Mouse (Mus musculus): ENCODE data around the gene Wdr48. TPM values are rescaled to one million over a fixed set of nuclear protein-coding genes. Genes with fewer than 3 reads are reported as not detected.
A peak's percentile ranks its signal among the peaks of the same experiment; 100 is the strongest.

Wdr48 gene
- polyA plus RNA-seq, 1 experiment from 2014 or later: 50.2 TPM

DNA sequence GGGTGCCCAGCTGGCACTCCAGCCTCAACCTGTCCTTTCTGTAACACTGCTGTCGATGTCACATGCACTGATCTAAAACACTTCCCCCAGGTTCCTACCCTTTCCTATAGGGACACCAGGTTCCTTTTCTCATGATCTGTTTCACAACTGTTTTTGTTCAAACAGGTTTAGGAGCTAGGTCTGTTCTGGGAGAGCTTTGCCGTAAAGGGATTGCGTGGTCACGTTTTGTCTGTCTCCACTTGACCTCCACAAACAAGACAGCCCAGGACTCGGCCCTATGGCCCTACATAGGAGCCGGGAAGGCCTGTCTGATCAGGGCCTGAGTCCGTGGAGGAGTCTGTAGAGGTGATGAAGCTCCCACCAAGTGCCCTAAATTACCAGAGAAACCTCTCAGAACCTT is 75.1 kb downstream of the Wdr48 start:
- 87% methylated on average over 7 of the region's 7 CpGs for WGBS
- Histone ChIP-seq H3K27me3 (replicated peaks; ENCODE audit: control insufficient read depth, insufficient read depth, low read length) (no peaks in the 10 kb centered on the region), H3K27ac (replicated peaks; ENCODE audit: low read depth, low read length) (no peak overlapping the region)

GRCm38 (mm10) chr9:119970221-119970620 is 75.5 kb downstream of the Wdr48 start:
- H3K27me3 ChIP-seq (replicated peaks; ENCODE audit: control insufficient read depth, insufficient read depth, low read length): no peaks in the 10 kb centered on the region
- H3K4me2 ChIP-seq (ENCODE audit: low read depth, low read length): no peak overlapping the region
- H3K4me1 ChIP-seq (ENCODE audit: control insufficient read depth, insufficient read depth, low read length): peaks cover 5% of the 10 kb centered on the region; the same call in 1 of the 2 replicates
- ATAC-seq (ENCODE audit: low read depth): 0 out of 2 replicates have a peak, but pooled peaks have one; percentile 5
- H3K4me3 ChIP-seq (ENCODE audit: low read depth, low read length): no peak overlapping the region
- peaks cover 35% of the 10 kb centered on the region for H3K36me3 ChIP-seq (ENCODE audit: control insufficient read depth, insufficient read depth, low read length)
- H3K9me3 ChIP-seq (ENCODE audit: control insufficient read depth, low read length): no peaks in the 10 kb centered on the region
- no peak for DNase-seq (ENCODE audit: low spot score)
- WGBS: 43% methylated on average over 6 of the region's 6 CpGs
- H3K27ac ChIP-seq (replicated peaks; ENCODE audit: low read depth, low read length): no peak overlapping the region
- peak overlapping the region; percentile 11; the same call in 1 of the 2 replicates for H3K9ac ChIP-seq (ENCODE audit: low read depth, low read length)

More for the DNA sequence above, 75.1 kb downstream of the Wdr48 start:
- no peak overlapping the region for H3K4me2 ChIP-seq (ENCODE audit: low read depth, low read length)
- no peak for DNase-seq (ENCODE audit: low spot score)
- no peak overlapping the region for H3K4me3 ChIP-seq (ENCODE audit: low read depth, low read length)
- H3K4me1 ChIP-seq (ENCODE audit: control insufficient read depth, insufficient read depth, low read length): peaks cover 5% of the 10 kb centered on the region; the same call in 1 of the 2 replicates
- no peak for ATAC-seq (ENCODE audit: low read depth)
- H3K9me3 ChIP-seq (ENCODE audit: control insufficient read depth, low read length): no peaks in the 10 kb centered on the region
- H3K9ac ChIP-seq (ENCODE audit: low read depth, low read length): no peak overlapping the region
- H3K36me3 ChIP-seq (ENCODE audit: control insufficient read depth, insufficient read depth, low read length): peaks cover 35% of the 10 kb centered on the region

GRCm38 (mm10) chr9:119970763-119971656 is 76.3 kb downstream of the Wdr48 start:
- Histone ChIP-seq H3K36me3 (ENCODE audit: control insufficient read depth, insufficient read depth, low read length) (peaks cover 35% of the 10 kb centered on the region), H3K9ac (ENCODE audit: low read depth, low read length) (peak overlapping the region; percentile 11; the same call in 1 of the 2 replicates), H3K4me2 (ENCODE audit: low read depth, low read length) (no peak overlapping the region), H3K9me3 (ENCODE audit: control insufficient read depth, low read length) (no peaks in the 10 kb centered on the region), H3K27ac (replicated peaks; ENCODE audit: low read depth, low read length) (no peak overlapping the region), H3K27me3 (replicated peaks; ENCODE audit: control insufficient read depth, insufficient read depth, low read length) (no peaks in the 10 kb centered on the region), H3K4me1 (ENCODE audit: control insufficient read depth, insufficient read depth, low read length) (peaks cover 5% of the 10 kb centered on the region; the same call in 1 of the 2 replicates), H3K4me3 (ENCODE audit: low read depth, low read length) (no peak overlapping the region)
- 70% methylated on average over 7 of the region's 7 CpGs for WGBS
- ATAC-seq (ENCODE audit: low read depth) (peak; percentile 59; the same call in 1 of the 2 replicates), DNase-seq (ENCODE audit: low spot score) (peak; percentile 53)

GRCm38 (mm10) chr9:119972166-119972565 is 77.5 kb downstream of the Wdr48 start:
- ATAC-seq (ENCODE audit: low read depth) (no peak), DNase-seq (ENCODE audit: low spot score) (no peak)
- no peak overlapping the region for H3K27ac ChIP-seq (replicated peaks; ENCODE audit: low read depth, low read length)
- WGBS: 90% methylated on average over 8 of the region's 10 CpGs
- no peaks in the 10 kb centered on the region for H3K9me3 ChIP-seq (ENCODE audit: control insufficient read depth, low read length)
- H3K27me3 ChIP-seq (replicated peaks; ENCODE audit: control insufficient read depth, insufficient read depth, low read length): no peaks in the 10 kb centered on the region
- no peak overlapping the region for H3K4me3 ChIP-seq (ENCODE audit: low read depth, low read length)
- peaks cover 35% of the 10 kb centered on the region for H3K36me3 ChIP-seq (ENCODE audit: control insufficient read depth, insufficient read depth, low read length)
- peaks cover 13% of the 10 kb centered on the region for H3K4me1 ChIP-seq (ENCODE audit: control insufficient read depth, insufficient read depth, low read length)
- no peak overlapping the region for H3K4me2 ChIP-seq (ENCODE audit: low read depth, low read length)
- H3K9ac ChIP-seq (ENCODE audit: low read depth, low read length): no peak overlapping the region

DNA sequence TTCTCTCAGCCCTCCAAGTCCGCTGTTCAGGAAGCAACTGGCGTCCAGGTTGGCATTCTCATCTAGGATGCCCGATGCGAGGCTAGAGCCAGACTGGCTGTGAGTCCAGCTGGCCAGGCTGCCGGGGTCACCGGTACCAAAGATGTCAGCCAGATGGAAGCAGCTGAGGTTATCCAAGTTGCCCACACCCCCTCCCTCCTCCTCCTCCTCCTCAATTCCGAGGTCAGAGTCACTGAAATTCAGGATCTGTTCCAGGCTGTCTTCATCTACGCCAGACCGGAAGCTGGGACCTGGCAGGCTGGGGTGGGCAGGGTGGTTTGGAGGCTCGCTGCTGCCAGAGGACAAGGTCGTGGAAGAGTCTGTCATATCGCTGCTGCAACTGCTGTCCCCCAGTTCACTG is 77.9 kb downstream of the Wdr48 start:
- 83% methylated on average over 10 of the region's 12 CpGs for WGBS
- Histone ChIP-seq H3K27ac (replicated peaks; ENCODE audit: low read depth, low read length) (no peak overlapping the region), H3K36me3 (ENCODE audit: control insufficient read depth, insufficient read depth, low read length) (peaks cover 35% of the 10 kb centered on the region), H3K4me2 (ENCODE audit: low read depth, low read length) (no peak overlapping the region), H3K4me1 (ENCODE audit: control insufficient read depth, insufficient read depth, low read length) (peaks cover 17% of the 10 kb centered on the region), H3K9me3 (ENCODE audit: control insufficient read depth, low read length) (no peaks in the 10 kb centered on the region), H3K27me3 (replicated peaks; ENCODE audit: control insufficient read depth, insufficient read depth, low read length) (no peaks in the 10 kb centered on the region), H3K4me3 (ENCODE audit: low read depth, low read length) (no peak overlapping the region), H3K9ac (ENCODE audit: low read depth, low read length) (no peak overlapping the region)
- no peak for DNase-seq (ENCODE audit: low spot score)
- no peak for ATAC-seq (ENCODE audit: low read depth)

DNA sequence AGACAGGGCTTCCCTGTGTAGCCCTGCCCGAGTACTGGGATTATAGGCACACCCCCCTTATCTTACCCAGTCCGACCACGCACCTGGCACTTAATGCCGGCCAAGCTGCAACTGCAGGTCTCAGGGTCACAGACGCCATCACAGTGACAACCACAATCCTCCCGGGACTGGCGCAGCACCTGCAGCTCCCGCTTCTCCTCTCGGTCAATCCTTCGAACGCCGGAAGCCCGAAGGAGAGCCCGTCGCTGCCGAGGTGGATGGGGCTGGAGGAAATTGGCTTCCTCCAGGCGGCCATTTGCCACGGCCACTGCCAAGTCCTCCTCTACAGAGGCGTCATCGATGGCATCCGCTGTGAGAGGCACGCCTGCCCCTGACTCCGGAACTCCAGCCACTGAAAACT is 78.6 kb downstream of the Wdr48 start:
- 93% methylated on average over 23 of the region's 23 CpGs for WGBS
- no peak for ATAC-seq (ENCODE audit: low read depth)
- Histone ChIP-seq H3K9ac (ENCODE audit: low read depth, low read length) (no peak overlapping the region), H3K4me1 (ENCODE audit: control insufficient read depth, insufficient read depth, low read length) (peaks cover 24% of the 10 kb centered on the region), H3K9me3 (ENCODE audit: control insufficient read depth, low read length) (no peaks in the 10 kb centered on the region), H3K27me3 (replicated peaks; ENCODE audit: control insufficient read depth, insufficient read depth, low read length) (no peaks in the 10 kb centered on the region), H3K27ac (replicated peaks; ENCODE audit: low read depth, low read length) (no peak overlapping the region), H3K4me3 (ENCODE audit: low read depth, low read length) (no peak overlapping the region), H3K36me3 (ENCODE audit: control insufficient read depth, insufficient read depth, low read length) (peaks cover 35% of the 10 kb centered on the region), H3K4me2 (ENCODE audit: low read depth, low read length) (no peak overlapping the region)
- DNase-seq (ENCODE audit: low spot score): no peak

- 93% methylated on average over 27 of the region's 27 CpGs for WGBS
- H3K27ac ChIP-seq (replicated peaks; ENCODE audit: low read depth, low read length): no peak overlapping the region
- no peak overlapping the region for H3K4me3 ChIP-seq (ENCODE audit: low read depth, low read length)
- H3K9ac ChIP-seq (ENCODE audit: low read depth, low read length): no peak overlapping the region
- H3K36me3 ChIP-seq (ENCODE audit: control insufficient read depth, insufficient read depth, low read length): peaks cover 35% of the 10 kb centered on the region
- H3K4me1 ChIP-seq (ENCODE audit: control insufficient read depth, insufficient read depth, low read length): peaks cover 31% of the 10 kb centered on the region
- DNase-seq (ENCODE audit: low spot score): no peak
- no peaks in the 10 kb centered on the region for H3K27me3 ChIP-seq (replicated peaks; ENCODE audit: control insufficient read depth, insufficient read depth, low read length)
- no peak overlapping the region for H3K4me2 ChIP-seq (ENCODE audit: low read depth, low read length)
- H3K9me3 ChIP-seq (ENCODE audit: control insufficient read depth, low read length): no peaks in the 10 kb centered on the region
- no peak for ATAC-seq (ENCODE audit: low read depth)
Measured at GRCm38 (mm10) chr9:119973869-119974520, 79.3 kb downstream of the Wdr48 start.

DNA sequence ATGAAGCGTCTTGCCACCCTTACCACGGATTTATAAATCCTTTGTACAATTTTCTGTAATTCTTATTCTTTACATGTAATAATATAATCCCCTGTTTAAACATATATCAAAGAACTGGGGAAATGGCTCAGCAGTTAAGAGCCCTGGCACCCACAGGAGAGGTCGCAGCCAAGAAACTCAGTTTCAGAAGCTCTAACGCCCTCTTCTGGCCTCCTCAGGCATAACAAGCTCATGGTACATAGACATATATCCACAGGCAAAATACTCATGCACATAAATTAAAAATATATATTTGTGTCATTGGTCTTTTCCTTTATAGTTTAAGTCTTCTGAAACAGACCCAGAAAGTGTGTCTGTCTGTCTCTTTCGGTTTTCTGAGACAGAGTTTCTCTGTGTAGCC is 79.9 kb downstream of the Wdr48 start:
- H3K27me3 ChIP-seq (replicated peaks; ENCODE audit: control insufficient read depth, insufficient read depth, low read length): no peaks in the 10 kb centered on the region
- H3K27ac ChIP-seq (replicated peaks; ENCODE audit: low read depth, low read length): no peak overlapping the region
- no peak overlapping the region for H3K4me2 ChIP-seq (ENCODE audit: low read depth, low read length)
- peaks cover 32% of the 10 kb centered on the region for H3K4me1 ChIP-seq (ENCODE audit: control insufficient read depth, insufficient read depth, low read length)
- no peaks in the 10 kb centered on the region for H3K9me3 ChIP-seq (ENCODE audit: control insufficient read depth, low read length)
- H3K4me3 ChIP-seq (ENCODE audit: low read depth, low read length): no peak overlapping the region
- WGBS: 79% methylated on average over 5 of the region's 5 CpGs
- ATAC-seq (ENCODE audit: low read depth) (no peak), DNase-seq (ENCODE audit: low spot score) (no peak)
- peaks cover 35% of the 10 kb centered on the region for H3K36me3 ChIP-seq (ENCODE audit: control insufficient read depth, insufficient read depth, low read length)
- H3K9ac ChIP-seq (ENCODE audit: low read depth, low read length): no peak overlapping the region

Data from embryonic facial prominence, embryonic 14.5 days (tissue).